Mouse (Mus musculus) adipocyte (in vitro differentiated cells): ENCODE data around the gene Tnrc6c.

Experiments
- DNase-seq: peaks from one replicate; pipeline ENCODE4 v3.0.0-alpha.2; 2016; ENCODE audit warnings: low spot score

Gene Tnrc6c

GRCm38 (mm10) chr11:117676649-117677048 lies 22.6 kb downstream of the Tnrc6c start:
- DNase-seq: no peak

GRCm38 (mm10) chr11:117677111-117677510 lies 23.0 kb downstream of the Tnrc6c start:
- no peak for DNase-seq

GRCm38 (mm10) chr11:117677594-117677993 lies 23.5 kb downstream of the Tnrc6c start:
- no peak for DNase-seq

- DNase-seq: no peak
These were observed 24.1 kb downstream of the Tnrc6c start for GRCm38 (mm10) chr11:117678155-117678554.

- DNase-seq: peak; percentile 43
These were observed 24.7 kb downstream of the Tnrc6c start for GRCm38 (mm10) chr11:117678740-117679139.

- DNase-seq: no peak
These were observed 30.6 kb downstream of the Tnrc6c start for GRCm38 (mm10) chr11:117684640-117685039.

GRCm38 (mm10) chr11:117685461-117685860 lies 31.4 kb downstream of the Tnrc6c start:
- DNase-seq: peak; percentile 23

GRCm38 (mm10) chr11:117686021-117686420 lies 31.9 kb downstream of the Tnrc6c start:
- DNase-seq: no peak

- DNase-seq: no peak
These were observed 34.5 kb downstream of the Tnrc6c start for GRCm38 (mm10) chr11:117688603-117689002.

GRCm38 (mm10) chr11:117691311-117691710 lies 37.2 kb downstream of the Tnrc6c start:
- no peak for DNase-seq

- DNase-seq: no peak
These were observed 40.0 kb downstream of the Tnrc6c start for GRCm38 (mm10) chr11:117694050-117694449.

GRCm38 (mm10) chr11:117696585-117696984 lies 42.5 kb downstream of the Tnrc6c start:
- DNase-seq: no peak

GRCm38 (mm10) chr11:117700871-117701270 lies 46.8 kb downstream of the Tnrc6c start:
- no peak for DNase-seq

GRCm38 (mm10) chr11:117706267-117706666 lies 52.2 kb downstream of the Tnrc6c start:
- DNase-seq: peak; percentile 44

GRCm38 (mm10) chr11:117707238-117707637 lies 53.1 kb downstream of the Tnrc6c start:
- no peak for DNase-seq

GRCm38 (mm10) chr11:117709308-117709707 lies 55.2 kb downstream of the Tnrc6c start:
- DNase-seq: peak; percentile 89

GRCm38 (mm10) chr11:117710815-117711294 lies 56.8 kb downstream of the Tnrc6c start:
- DNase-seq: peak; percentile 97

GRCm38 (mm10) chr11:117712065-117712464 lies 58.0 kb downstream of the Tnrc6c start:
- no peak for DNase-seq

GRCm38 (mm10) chr11:117713375-117713774 lies 59.3 kb downstream of the Tnrc6c start:
- DNase-seq: no peak

- no peak for DNase-seq
These were observed 64.7 kb downstream of the Tnrc6c start for GRCm38 (mm10) chr11:117718838-117719237.

- DNase-seq: peak; percentile 68
These were observed 70.7 kb downstream of the Tnrc6c start for GRCm38 (mm10) chr11:117724604-117725301.

GRCm38 (mm10) chr11:117727031-117727430 lies 72.9 kb downstream of the Tnrc6c start:
- DNase-seq: peak; percentile 52

GRCm38 (mm10) chr11:117728245-117728644 lies 74.2 kb downstream of the Tnrc6c start:
- peak; percentile 12 for DNase-seq

- DNase-seq: peak; percentile 93
These were observed 74.8 kb downstream of the Tnrc6c start for GRCm38 (mm10) chr11:117728841-117729240.
